Mouse (Mus musculus) lung, postnatal 14 days (tissue): ENCODE results near the gene Thra.
"Not testable (repeated sequence)": the region's sequence is repeated elsewhere in the genome, so short reads cannot be mapped to it uniquely, and the experiment has no call there.

ENCODE experiments used
- DNase-seq: peaks from one replicate; pipeline ENCODE4 v3.0.0; 2021

Gene Thra

GRCm38 (mm10) chr11:98720756-98721155 is 19.7 kb upstream of the Thra start:
- no peak for DNase-seq

GRCm38 (mm10) chr11:98721458-98722226 is 18.8 kb upstream of the Thra start:
- peak; percentile 80 for DNase-seq

- DNase-seq, result no peak
Measured at GRCm38 (mm10) chr11:98723098-98723497, 17.3 kb upstream of the Thra start.

- DNase-seq, result no peak
Measured at GRCm38 (mm10) chr11:98725926-98726506, 14.4 kb upstream of the Thra start.

- DNase-seq, result peak; percentile 84
Measured at GRCm38 (mm10) chr11:98729119-98729588, 11.3 kb upstream of the Thra start, which contains the start of gene Med24. Gene Med24 (minus strand): TSS chr11:98729435.

GRCm38 (mm10) chr11:98730727-98731126 is 9.7 kb upstream of the Thra start:
- no peak for DNase-seq

- no peak for DNase-seq
Measured at GRCm38 (mm10) chr11:98731134-98731533, 9.3 kb upstream of the Thra start.

GRCm38 (mm10) chr11:98734020-98734419 is 6.4 kb upstream of the Thra start:
- DNase-seq, result no peak

GRCm38 (mm10) chr11:98735111-98735510 is 5.3 kb upstream of the Thra start:
- DNase-seq, result no peak

- DNase-seq, result no peak
Measured at GRCm38 (mm10) chr11:98736176-98736575, 4.3 kb upstream of the Thra start.

GRCm38 (mm10) chr11:98737220-98737619 is 3.2 kb upstream of the Thra start:
- not testable (repeated sequence) for DNase-seq

- DNase-seq, result no peak
Measured at GRCm38 (mm10) chr11:98738428-98738911, 2.0 kb upstream of the Thra start.

GRCm38 (mm10) chr11:98738925-98739324 is 1.5 kb upstream of the Thra start:
- no peak for DNase-seq

GRCm38 (mm10) chr11:98740026-98740392 is 429 bp upstream of the Thra start:
- no peak for DNase-seq

- no peak for DNase-seq
Measured at GRCm38 (mm10) chr11:98741051-98741620, 698 bp downstream of the Thra start.

GRCm38 (mm10) chr11:98741622-98742396 is 1.4 kb downstream of the Thra start:
- peak; percentile 85 for DNase-seq

- DNase-seq, result no peak
Measured at GRCm38 (mm10) chr11:98742397-98743291, 2.2 kb downstream of the Thra start.

- peak; percentile 66 for DNase-seq
Measured at GRCm38 (mm10) chr11:98743655-98744345, 3.4 kb downstream of the Thra start.

- no peak for DNase-seq
Measured at GRCm38 (mm10) chr11:98744456-98745019, 4.1 kb downstream of the Thra start.

- no peak for DNase-seq
Measured at GRCm38 (mm10) chr11:98745932-98746853, 5.8 kb downstream of the Thra start.
